Mouse (Mus musculus) heart, adult 2 months (tissue): ENCODE measurements around the gene Nmi.

Source experiments
- CTCF ChIP-seq: fragments of 200-600 bp; IDR thresholded peaks from 2 replicates; pipeline ENCODE4 v1.8.1; 2022; ENCODE audit warnings: antibody characterized with exemption, mild to moderate bottlenecking, moderate library complexity
- EP300 ChIP-seq: fragments of 200-500 bp; IDR thresholded peaks from 2 replicates; pipeline ENCODE4 v1.6.1; 2011; ENCODE audit warnings: low read depth, low read length, control low read depth; ENCODE audit not compliant: insufficient read depth

DNA sequence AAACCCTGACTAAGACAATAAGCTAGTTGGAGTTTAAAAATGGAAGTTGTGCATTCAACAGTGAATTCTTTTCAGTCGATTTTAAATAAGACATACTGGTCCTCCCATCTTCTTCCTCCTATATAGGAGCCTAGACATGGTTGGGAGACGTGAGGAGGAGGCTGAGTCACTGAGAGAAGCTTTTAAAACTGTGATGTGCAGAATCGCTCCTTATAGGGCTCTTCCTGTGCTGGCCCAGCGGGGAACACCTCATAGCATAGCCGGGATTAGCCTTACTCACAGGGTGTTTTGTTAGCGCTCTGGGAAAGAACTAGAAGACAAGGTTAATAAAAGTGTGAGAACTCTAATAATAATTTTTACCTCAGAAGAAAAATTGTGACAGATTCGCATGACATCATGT lies 26.7 kb upstream of the Nmi start:
- TF ChIP-seq CTCF (no peak), EP300 (no peak)
